14 mouse cellular contexts compared by ENCODE assay signal in genomic region chr11:88202077-88202476, GRCm38 (mm10). TPM values are rescaled to one million over a fixed set of nuclear protein-coding genes. Genes with fewer than 3 reads are reported as not detected.
A peak's percentile ranks its signal among the peaks of the same experiment; 100 is the strongest.
DNase-seq lines count a peak whose midpoint lies in the region; ATAC-seq and TF ChIP-seq lines count a peak whose summit lies in the region.
"Had no signal": no experiment of that assay in that cellular context is flagged by ENCODE, and none has a peak within 500 bp of the region (broad histone marks: within the 10 kb centered on the region; RNA-seq: fewer than 3 reads in every experiment).

No protein-coding gene starts in this region.

- no peaks in the 10 kb centered on the region for H3K9me3 ChIP-seq in heart, embryonic 13.5 days
- no peaks in the 10 kb centered on the region for H3K9me3 ChIP-seq in stomach, embryonic 16.5 days (replicated peaks; ENCODE audit: control insufficient read depth, low read length)
- no peaks in the 10 kb centered on the region for H3K9me3 ChIP-seq in stomach, postnatal 0 days (ENCODE audit: control insufficient read depth, low read length)
- H3K9me3 ChIP-seq: embryonic facial prominence, embryonic 15.5 days; forebrain, embryonic 12.5 days; limb, embryonic 13.5 days; neural tube, embryonic 13.5 days had no signal

- H3K27me3 ChIP-seq in heart, embryonic 13.5 days (replicated peaks), result no peaks in the 10 kb centered on the region
- no peaks in the 10 kb centered on the region for H3K27me3 ChIP-seq in stomach, embryonic 16.5 days (ENCODE audit: control insufficient read depth, insufficient read depth, low read length)
- no peaks in the 10 kb centered on the region for H3K27me3 ChIP-seq in stomach, postnatal 0 days (ENCODE audit: control insufficient read depth, insufficient read depth, low read length)
- H3K27me3 ChIP-seq: embryonic facial prominence, embryonic 15.5 days; neural tube, embryonic 13.5 days had no signal

- H3K9ac ChIP-seq in heart, embryonic 13.5 days, result peak overlapping the region; percentile 48; the same call in 1 of the 2 replicates
- H3K9ac ChIP-seq in stomach, embryonic 16.5 days (ENCODE audit: low read length), result peak overlapping the region; percentile 32; the same call in 1 of the 2 replicates
- no peak overlapping the region for H3K9ac ChIP-seq in stomach, postnatal 0 days (ENCODE audit: low read length)
- H3K9ac ChIP-seq: embryonic facial prominence, embryonic 15.5 days; forebrain, embryonic 12.5 days; limb, embryonic 13.5 days; neural tube, embryonic 13.5 days had no signal

- TF ChIP-seq EP300 in stomach, postnatal 0 days (optimal IDR thresholded peaks at IDR 0.05), result no peak

- no peak for TF ChIP-seq CTCF in stomach, postnatal 0 days (IDR thresholded peaks at IDR 0.05; ENCODE audit: low read depth)

- peaks cover 14% of the 10 kb centered on the region for H3K36me3 ChIP-seq in heart, embryonic 13.5 days
- H3K36me3 ChIP-seq in stomach, embryonic 16.5 days (ENCODE audit: control insufficient read depth, insufficient read depth, low read length), result no peaks in the 10 kb centered on the region
- no peaks in the 10 kb centered on the region for H3K36me3 ChIP-seq in stomach, postnatal 0 days (ENCODE audit: control insufficient read depth, insufficient read depth, low read length)
- H3K36me3 ChIP-seq: embryonic facial prominence, embryonic 15.5 days had no signal

- H3K4me3 ChIP-seq in heart, embryonic 13.5 days, result no peak overlapping the region
- no peak overlapping the region for H3K4me3 ChIP-seq in stomach, embryonic 16.5 days (replicated peaks; ENCODE audit: low read length)
- no peak overlapping the region for H3K4me3 ChIP-seq in stomach, postnatal 0 days (ENCODE audit: low read depth, low read length)
- H3K4me3 ChIP-seq: embryonic facial prominence, embryonic 15.5 days; forebrain, embryonic 12.5 days; layer of hippocampus, adult 2 months; limb, embryonic 13.5 days; neural tube, embryonic 13.5 days had no signal

- 5% methylated on average over 2 of the region's 2 CpGs for WGBS in heart, embryonic 13.5 days
- WGBS in stomach, embryonic 16.5 days, result 25% methylated on average over 2 of the region's 2 CpGs
- WGBS in stomach, postnatal 0 days, result 33% methylated on average over 2 of the region's 2 CpGs

- H3K4me2 ChIP-seq in heart, embryonic 13.5 days, result peak overlapping the region; percentile 36
- no peak overlapping the region for H3K4me2 ChIP-seq in stomach, embryonic 16.5 days (ENCODE audit: low read depth, low read length)
- H3K4me2 ChIP-seq in stomach, postnatal 0 days (replicated peaks; ENCODE audit: low read depth), result no peak overlapping the region
- H3K4me2 ChIP-seq: embryonic facial prominence, embryonic 15.5 days; forebrain, embryonic 12.5 days; neural tube, embryonic 13.5 days had no signal

- ATAC-seq in heart, embryonic 13.5 days (ENCODE audit: extremely low read depth, insufficient number of reproducible peaks, low FRiP score, low TSS enrichment), result no peak
- ATAC-seq in stomach, embryonic 16.5 days (ENCODE audit: insufficient read depth, low FRiP score), result no peak
- ATAC-seq in stomach, postnatal 0 days (ENCODE audit: low FRiP score, low TSS enrichment), result no peak

- DNase-seq in heart, adult 11 months, result no peak
- DNase-seq in stomach, postnatal 0 days (ENCODE audit: low spot score), result no peak
- peak; percentile 81 for DNase-seq in c-Kit-positive CD71-positive TER-119-negative erythroid progenitor cells, embryonic 14.5 days (ENCODE audit: low read depth)
- no peak for DNase-seq in ovary, postnatal 36 days (ENCODE audit: low spot score)
- no peak for DNase-seq in ovary, postnatal 14 days (ENCODE audit: low spot score)
- DNase-seq: cerebellum, adult 2 months; retina, postnatal 1 day had no signal

- H3K27ac ChIP-seq in heart, embryonic 13.5 days (replicated peaks), result peak overlapping the region; percentile 94
- no peak overlapping the region for H3K27ac ChIP-seq in stomach, embryonic 16.5 days (ENCODE audit: low read length)
- H3K27ac ChIP-seq in stomach, postnatal 0 days (replicated peaks), result no peak overlapping the region
- H3K27ac ChIP-seq: embryonic facial prominence, embryonic 15.5 days; forebrain, embryonic 12.5 days; layer of hippocampus, adult 2 months; limb, embryonic 13.5 days; neural tube, embryonic 13.5 days had no signal

- peaks cover 83% of the 10 kb centered on the region for H3K4me1 ChIP-seq in heart, embryonic 13.5 days
- peaks cover 22% of the 10 kb centered on the region for H3K4me1 ChIP-seq in stomach, embryonic 16.5 days (ENCODE audit: control insufficient read depth, insufficient read depth, low read length)
- peaks cover 5% of the 10 kb centered on the region for H3K4me1 ChIP-seq in stomach, postnatal 0 days (replicated peaks; ENCODE audit: control insufficient read depth, insufficient read depth)

RNA-seq across cellular contexts. Expression of gene Mrps23, which starts 2.1 kb away (rescaled TPM):
- 76.0 and 82.1 TPM in 2 replicates for polyA plus RNA-seq in heart, embryonic 13.5 days (2015; fragmentation: Nextera tagmentation; extraction: Ambion mirVana)
- 50.1 and 57.9 TPM in 2 replicates for polyA plus RNA-seq in stomach, embryonic 16.5 days (2015; fragmentation: Nextera tagmentation; extraction: Ambion mirVana)
- 54.7 and 55.4 TPM in 2 replicates for polyA plus RNA-seq in stomach, postnatal 0 days (2015; fragmentation: Nextera tagmentation; extraction: Ambion mirVana)
